Mouse (Mus musculus) kidney, adult 11 months (tissue): ENCODE data around the gene Gm42517.

ENCODE experiments used
- DNase-seq: peaks from one replicate; pipeline ENCODE4 v3.0.0; 2022

Gm42517 gene

DNA sequence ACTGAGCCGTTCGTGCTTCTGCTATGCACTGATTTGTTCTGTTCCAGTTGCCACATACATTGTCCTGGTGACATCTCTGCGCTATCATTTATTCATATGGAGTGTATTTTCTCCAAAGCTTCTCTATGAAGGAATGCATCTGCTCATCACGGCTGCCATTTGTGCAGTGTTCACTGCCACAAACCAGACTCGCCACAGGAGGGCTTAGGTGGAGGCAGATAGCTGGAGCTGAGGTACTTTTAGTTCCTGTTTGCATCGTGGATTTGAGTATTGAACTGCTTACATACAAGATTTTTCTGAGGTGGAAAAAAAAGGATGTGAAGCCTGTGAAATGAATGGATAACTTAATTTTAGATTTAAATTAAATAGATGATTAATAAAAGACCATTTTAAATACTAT, 19.9 kb downstream of the Gm42517 start:
- no peak for DNase-seq

DNA sequence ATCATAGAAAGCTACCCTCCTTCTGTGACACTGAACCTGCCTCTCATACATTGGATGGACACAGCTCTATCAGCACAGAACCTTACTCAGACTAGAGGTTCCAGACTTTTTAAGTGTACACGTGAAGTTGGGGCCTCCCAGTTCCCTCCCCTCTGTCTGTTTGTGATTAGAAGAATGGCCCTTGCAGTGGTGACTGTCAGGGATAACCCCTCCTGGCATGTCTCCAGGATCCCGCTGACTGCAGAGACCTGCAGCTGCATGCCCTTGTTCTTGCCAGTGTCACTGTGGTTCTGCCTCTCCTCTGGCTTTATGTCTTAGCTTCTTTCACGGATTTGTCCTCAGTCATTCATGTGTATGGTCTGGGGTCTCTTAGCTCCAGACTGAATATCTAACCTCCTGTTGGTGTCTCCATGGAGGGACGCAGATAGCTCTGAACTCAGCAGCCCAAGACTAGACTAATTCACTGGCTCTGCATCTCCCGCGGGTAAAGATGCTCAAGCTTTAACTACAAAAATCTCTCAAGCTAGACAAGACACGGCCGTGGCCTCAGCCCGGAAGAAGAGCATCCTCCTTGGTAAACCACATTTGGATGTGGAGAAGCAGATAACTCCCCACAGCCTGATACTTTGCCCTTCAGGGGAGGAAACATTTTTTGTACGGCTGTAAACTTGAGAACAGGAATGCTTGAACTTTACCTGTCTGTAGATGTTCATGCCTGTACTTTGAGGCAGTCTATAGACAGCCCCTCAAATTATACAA, 22.2 kb downstream of the Gm42517 start:
- DNase-seq, result no peak

DNA sequence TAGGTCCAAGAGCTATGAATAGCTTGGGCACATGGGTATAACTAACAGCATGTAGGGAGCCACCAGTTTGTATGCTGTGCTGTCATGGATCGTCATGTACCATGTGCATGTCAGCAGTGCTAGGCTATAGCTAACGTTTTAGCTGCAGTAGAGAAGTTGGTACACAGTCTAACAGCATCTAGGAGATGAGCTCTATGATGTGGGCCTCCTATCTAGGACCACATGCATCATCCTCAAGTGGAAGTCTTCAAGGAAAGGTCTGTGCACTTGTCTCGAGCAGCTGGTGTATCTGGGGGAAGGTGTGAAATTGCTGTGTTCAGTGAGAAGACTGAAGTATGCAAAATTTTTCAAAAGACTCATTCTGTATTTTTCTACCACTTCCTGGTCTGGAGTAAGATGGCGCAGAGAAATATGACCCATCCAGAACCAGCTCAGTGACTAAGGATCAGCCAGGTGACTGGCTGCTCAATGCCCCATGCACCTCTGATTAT, 24.0 kb downstream of the Gm42517 start:
- DNase-seq, result no peak

GRCm38 (mm10) chr5:108338049-108338448, 29.7 kb downstream of the Gm42517 start:
- no peak for DNase-seq

- no peak for DNase-seq
Measured at GRCm38 (mm10) chr5:108337385-108337784, 30.3 kb downstream of the Gm42517 start.

DNA sequence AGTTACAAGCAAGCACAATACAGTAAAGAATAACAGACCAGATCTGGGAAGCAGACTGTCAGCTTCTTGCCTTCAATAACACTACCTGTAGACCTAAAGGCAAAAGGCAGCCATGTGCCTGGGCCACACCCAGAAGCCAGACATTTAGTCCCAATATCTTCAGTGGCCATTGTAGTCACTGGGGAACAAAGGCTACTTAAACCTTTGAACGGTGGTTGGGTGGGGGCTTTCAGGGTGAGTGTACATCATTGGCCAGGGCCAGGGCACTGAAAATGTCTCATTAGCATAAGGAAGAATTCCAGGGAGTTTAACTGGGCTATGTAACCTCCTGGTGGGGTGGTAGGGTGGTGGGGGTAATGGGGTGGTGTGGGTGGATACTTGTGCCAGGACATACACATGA, 36.7 kb downstream of the Gm42517 start:
- no peak for DNase-seq
